Mouse (Mus musculus) kidney, adult 18-20 months (tissue): ENCODE measurements around the gene Zmiz1.

ENCODE experiments used
- DNase-seq: peaks from one replicate; pipeline ENCODE4 v3.0.0; 2021

Gene Zmiz1

GRCm38 (mm10) chr14:25516640-25517591 is 57.9 kb downstream of the Zmiz1 start:
- no peak for DNase-seq

GRCm38 (mm10) chr14:25518645-25519044 is 59.7 kb downstream of the Zmiz1 start:
- DNase-seq, result no peak

- DNase-seq, result no peak
Observed at GRCm38 (mm10) chr14:25519656-25520055, 60.7 kb downstream of the Zmiz1 start.

GRCm38 (mm10) chr14:25520589-25520988 is 61.6 kb downstream of the Zmiz1 start:
- peak; percentile 74 for DNase-seq

DNA sequence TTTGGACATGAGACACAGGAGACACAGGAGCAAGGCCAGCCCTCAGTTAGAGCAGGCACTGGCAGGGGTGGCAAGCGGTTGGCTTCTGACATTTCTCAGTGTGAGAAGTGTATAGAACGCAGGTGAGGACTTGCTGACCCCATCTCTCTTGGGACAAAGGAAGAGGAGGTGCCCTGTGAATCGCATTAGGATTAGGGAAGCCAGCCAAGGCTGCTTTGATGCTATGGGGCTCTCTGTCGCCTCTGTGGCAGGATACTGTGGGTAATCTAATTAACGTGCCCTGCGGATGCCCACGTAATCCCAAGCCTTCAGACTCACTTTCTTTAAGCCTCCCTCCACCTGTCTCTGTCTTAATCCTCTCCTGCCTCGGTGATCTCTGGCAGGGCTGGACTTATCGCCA is 62.0 kb downstream of the Zmiz1 start:
- DNase-seq, result no peak

DNA sequence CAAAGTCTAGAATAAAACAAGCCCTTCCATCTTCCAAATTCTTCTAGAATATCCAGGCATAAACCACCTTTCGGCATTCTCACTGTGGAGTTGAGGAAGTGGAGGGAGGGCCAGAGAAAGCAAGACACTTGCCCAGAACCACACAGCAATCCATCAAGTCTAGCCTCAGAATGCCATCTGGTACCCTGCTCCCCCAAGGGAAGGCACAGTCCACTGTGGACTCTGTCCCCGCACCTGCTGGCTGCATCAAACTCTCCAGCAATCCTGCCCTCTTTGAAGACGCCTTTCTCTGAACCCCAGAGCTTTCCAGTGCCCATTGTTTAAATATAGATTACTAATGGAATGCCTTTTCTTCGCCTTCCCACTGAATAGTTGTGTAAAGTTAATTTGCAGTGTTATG is 62.5 kb downstream of the Zmiz1 start:
- no peak for DNase-seq

DNA sequence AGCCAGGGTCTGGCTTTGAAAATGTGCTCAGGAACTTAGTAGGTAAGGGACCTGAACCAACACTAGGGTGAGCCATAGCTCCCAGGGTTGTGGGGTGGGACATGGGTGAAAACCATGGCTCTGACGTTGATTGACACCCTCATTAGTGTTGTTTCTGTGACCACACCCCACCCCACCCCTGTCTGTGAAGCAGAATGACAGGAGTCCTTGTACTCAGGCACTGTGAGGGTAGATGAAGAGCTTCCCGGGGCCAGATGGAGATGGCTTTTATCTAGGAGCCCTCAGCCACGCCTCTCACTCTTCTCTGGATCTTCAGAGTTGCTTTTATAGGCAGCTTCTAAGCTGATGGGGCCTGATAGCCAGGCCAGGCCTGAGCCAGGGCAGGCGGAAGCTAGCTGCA is 63.4 kb downstream of the Zmiz1 start:
- DNase-seq, result no peak

DNA sequence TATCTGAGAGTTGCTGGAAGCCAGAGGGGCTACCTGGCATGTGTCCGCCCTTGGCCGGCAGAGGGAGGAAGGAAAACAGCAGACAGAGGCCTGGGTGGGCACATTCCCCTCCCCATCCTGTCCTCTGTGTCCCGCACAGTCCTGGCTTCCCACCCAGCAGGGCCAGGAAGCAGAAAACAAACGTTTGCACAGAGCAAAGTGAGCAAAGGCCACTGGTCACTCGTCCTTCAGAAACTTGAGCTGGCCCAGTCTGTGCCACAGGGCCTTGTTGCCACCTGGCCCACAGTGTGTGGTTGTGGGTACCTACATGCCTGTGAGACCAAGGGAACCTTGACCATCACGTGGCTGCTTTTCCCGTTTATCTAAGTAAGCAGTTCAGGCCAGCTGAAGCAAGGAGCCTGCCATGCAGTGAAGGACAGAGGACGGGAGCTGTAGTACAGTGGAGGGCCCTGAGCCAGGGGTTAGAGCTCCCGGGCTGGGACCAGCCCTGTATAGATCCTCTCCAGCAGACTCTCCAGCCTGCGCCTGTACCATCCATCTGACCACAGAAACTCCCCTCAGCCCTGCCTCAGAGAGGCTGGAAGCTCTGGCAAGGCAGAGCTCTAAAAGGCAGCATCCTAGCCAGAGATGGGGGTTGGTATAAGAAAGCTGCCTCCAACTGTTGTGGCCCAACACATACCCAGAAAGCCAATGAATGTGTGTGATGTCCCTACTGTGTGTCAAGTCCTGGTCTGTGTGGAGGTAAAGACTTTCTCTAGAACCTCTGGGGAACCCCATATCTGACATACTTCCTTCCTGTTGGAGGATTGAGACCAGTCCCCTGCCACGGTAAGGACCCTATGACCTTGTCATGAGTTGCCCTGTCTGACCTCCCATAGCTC is 64.5 kb downstream of the Zmiz1 start:
- peak; percentile 80 for DNase-seq

- DNase-seq, result no peak
Observed at GRCm38 (mm10) chr14:25524111-25524495, 65.1 kb downstream of the Zmiz1 start.

DNA sequence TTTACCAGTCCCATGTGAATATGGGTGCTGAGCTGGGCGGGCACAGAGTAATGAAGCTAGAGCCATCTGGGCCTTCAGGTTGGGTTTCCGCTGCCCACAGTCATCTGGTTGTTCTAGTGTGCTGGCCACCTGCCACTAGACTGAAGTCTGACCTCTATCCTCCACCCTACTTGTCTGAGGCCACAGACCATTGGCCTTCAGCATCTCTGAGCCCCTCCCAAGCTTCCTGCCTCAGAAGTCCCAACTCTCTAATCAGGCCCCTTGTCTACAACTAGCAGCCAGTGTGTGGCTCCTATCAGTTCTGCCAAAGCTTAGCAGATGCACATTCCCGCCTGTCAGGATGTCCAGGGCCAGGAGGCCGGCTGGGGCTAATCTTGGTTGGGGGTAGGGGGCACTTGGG is 65.9 kb downstream of the Zmiz1 start:
- no peak for DNase-seq

DNA sequence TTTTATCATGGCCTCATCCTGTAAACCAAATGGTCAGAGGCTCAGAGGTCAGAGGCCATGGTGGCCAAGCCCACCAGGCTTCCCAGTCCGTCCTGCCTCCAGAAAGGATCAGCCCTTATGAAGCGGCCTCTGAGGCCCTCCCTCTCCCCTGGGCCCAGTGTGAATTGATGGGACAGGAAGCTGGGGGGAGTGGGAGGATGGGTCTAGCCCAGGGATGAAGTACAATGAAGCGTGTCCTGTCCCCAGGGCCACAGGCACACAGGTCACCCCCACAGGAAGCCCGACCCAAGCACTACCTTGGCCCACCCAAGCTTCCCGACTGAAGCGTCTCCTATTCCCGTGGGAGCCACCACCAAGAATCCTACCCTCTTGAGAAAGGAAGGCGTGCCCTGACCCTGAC is 66.7 kb downstream of the Zmiz1 start:
- DNase-seq, result no peak

DNA sequence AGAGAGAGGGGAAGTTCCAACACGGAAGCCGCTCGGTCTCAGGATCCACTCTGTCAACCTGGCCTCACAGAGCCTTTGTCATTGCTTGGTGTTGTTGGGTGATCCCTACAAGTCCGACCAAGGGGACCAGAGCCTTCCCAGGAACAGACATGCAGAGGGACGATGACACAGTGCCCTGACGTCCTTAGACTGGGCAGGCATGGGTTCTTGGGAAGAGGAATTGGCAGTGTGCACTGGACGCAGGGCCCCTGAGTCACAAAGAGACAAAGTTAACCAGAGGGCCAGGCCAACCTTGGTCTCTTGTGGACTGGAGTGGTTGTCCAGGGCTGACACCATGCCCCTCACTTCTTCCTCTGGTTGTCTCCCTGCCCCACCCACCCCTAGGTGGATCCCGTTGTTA is 67.9 kb downstream of the Zmiz1 start:
- no peak for DNase-seq

- DNase-seq, result no peak
Observed at GRCm38 (mm10) chr14:25527321-25527720, 68.3 kb downstream of the Zmiz1 start.

- DNase-seq, result no peak
Observed at GRCm38 (mm10) chr14:25530342-25530741, 71.4 kb downstream of the Zmiz1 start.

GRCm38 (mm10) chr14:25530815-25531214 is 71.8 kb downstream of the Zmiz1 start:
- no peak for DNase-seq

- DNase-seq, result no peak
Observed at GRCm38 (mm10) chr14:25533010-25533409, 74.0 kb downstream of the Zmiz1 start.

DNA sequence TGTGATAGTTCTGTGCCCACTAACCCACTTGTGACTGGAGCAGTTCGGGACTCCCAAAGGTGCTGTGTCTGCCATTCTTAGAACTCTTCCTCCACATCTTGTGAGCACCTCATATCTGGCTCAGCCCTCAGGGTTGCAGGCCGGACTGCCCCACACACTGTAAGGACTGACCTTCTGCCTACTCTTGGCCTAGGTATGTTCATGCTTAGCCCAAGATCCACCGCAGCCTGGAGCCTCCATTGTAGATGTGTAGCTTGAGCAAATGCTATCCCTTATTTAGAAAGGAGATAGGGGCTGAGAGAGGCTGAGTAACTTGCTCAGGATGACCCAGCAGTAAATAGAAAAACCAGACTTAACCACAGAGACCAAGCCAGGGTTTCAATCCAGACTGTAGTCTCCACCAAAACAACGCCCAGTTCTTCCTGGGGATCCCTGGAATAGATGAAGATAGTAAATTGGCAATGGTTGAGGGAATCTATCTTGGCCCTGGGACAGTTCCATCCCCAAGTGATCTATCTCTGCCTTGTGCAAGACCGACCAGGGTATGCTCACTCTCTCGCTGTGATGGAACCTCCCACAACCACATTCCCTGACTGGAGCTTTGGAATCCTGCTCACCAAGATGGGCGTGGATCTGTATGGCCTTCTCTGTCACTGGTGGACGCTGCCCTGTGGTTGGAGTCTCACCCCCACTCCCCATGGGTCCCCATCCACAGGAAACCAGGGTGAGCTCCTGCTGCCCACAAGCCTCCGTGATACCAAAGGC is 74.8 kb downstream of the Zmiz1 start:
- DNase-seq, result no peak

- DNase-seq, result no peak
Observed at GRCm38 (mm10) chr14:25534396-25534769, 75.4 kb downstream of the Zmiz1 start.

- no peak for DNase-seq
Observed at GRCm38 (mm10) chr14:25534918-25535582, 76.1 kb downstream of the Zmiz1 start.

DNA sequence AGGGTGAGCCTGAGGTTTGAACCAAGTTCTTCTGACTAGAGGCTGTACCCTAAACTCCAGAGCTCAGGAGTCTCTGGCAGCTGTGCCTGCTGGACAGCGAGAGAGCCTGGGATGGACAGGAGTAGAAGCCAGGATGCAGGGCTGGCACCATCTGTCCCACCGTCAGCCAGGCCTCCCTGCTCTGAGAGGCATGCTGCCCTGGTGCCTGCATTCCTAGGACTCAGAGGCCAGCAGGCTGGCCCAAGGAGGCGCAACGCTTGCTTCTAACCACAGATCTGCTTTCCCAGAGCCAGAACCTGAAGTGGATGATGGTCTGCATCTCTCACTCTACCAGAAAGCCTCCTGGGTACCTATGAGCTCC is 76.6 kb downstream of the Zmiz1 start:
- DNase-seq, result no peak

DNA sequence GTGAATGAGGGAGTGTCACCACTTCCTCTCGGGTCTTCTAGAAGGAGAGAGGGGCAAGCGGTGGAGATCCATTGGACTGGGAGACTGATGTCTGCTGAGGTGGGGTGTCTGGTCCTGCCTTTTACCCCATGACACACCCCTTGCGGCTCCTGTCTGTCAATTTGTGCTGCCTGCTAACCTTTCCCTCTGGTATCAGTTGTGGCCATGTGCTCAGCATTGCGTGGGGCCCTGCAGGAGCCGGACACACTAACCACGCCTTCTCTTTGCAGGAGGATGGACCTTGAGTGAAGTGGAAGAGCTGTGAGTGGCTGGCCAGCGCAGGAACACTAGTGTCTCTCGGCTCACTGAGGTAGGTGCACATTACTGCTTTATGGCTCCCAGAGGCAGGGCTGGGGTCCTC is 77.5 kb downstream of the Zmiz1 start:
- no peak for DNase-seq

DNA sequence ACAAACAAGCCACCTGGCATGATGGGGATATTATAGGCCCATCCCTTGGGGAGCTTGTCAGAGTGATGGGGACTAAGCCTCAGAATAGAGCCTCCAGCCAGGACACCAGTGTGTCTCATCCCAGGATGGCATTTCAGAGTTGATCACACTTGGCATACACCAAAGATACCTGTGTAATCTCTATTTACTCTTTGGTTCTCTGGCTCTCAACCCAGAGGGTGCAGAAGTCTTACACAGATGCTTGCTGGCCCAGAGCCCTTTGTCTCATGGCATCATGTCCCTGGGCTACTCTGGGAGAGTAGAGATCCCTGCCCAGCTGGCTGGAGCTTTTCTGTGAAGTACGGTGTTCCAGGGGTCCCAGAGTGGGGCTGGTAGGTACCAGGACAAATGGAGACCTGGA is 78.4 kb downstream of the Zmiz1 start:
- no peak for DNase-seq

DNA sequence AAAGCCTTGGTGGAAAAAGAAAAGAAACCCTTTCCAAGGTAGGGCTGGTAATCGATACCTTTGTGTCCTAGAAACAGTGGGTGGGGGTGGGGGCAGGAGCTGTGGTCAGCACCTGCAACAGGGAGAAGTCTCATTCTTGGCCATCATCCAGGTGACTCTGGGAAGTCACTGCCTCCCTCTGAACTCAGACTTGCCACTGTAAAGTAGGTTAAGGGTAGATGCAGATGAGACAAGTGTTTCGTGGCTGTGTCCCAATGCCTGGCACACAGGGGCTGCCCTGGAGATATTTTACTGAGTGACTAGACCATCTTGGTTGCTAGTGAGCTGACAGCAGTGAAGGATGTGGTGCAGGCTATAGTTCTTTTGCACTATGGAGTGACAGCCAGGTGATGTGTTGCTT is 79.5 kb downstream of the Zmiz1 start:
- DNase-seq, result no peak
